Mouse (Mus musculus) ovary, postnatal 14 days (tissue): ENCODE measurements around the gene Prps1l1.

ENCODE experiments used
- DNase-seq: peaks from one replicate; pipeline ENCODE4 v3.0.0; 2022; ENCODE audit warnings: low spot score

Gene Prps1l1

DNA sequence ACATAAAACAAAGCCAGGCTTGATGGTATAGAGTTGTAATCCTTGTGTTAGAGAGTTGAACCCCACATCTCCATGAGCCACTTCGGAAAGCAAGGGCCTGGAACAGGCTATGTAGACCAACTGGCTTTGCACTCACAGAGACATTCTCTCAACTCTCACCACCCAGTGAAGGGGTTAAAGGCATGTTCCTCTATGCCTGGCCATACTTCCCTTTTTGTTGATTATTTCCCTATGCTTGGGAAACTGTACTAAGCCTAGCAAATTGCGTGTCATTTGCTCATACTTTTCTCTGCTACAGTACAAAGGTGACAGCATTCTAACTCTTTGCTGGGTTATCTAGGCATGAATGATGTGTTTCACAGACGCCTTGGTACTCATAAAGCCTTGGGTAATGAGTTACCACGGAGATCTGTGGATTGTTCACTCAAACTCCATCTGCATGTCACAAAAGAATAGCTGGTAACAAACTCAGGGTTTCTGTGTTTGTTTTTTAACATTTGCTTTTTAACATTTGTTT lies 41.4 kb downstream of the Prps1l1 start:
- DNase-seq: no peak

DNA sequence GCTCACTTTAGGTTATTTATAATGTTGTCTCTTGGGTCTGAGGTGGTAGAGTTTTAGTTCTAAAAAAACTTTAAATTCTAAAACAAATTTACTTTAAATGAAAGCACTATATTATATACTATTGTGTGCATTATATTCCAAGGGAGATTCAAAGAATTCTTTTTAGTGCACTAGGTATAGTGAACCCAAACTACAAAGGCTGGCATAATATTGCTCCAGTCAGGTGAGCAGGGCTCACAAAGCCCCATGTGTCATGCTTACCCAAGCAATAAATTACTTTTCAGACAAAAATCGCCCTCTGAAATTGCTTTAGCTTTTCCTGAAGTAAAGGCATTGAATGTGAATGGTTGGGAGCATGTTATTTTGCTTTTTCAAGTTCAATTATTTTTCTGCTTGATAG lies 43.0 kb downstream of the Prps1l1 start:
- no peak for DNase-seq
